Mouse (Mus musculus): ENCODE results near the gene Cela1.

Gene Cela1

DNA sequence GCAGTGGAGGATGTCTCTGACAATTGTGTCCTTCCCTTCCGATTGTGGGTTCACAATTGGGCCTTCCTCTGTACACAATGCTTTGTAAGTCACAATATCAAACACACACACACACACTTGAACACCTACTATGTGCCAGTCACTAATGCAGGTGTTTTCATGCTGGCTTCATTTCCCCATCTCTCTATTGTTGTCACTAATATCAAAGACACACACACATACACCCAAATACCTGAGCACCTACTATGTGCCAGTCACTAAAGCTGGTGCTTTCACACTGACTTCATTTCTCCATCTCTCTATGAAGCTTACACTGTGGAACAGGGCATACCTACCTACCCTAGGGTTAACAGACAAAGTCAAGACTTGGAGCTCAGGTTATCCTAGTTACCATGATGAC lies 17.7 kb upstream of the Cela1 start:
- no peak for DNase-seq (ENCODE audit: low spot score in 2 of 2)

DNA sequence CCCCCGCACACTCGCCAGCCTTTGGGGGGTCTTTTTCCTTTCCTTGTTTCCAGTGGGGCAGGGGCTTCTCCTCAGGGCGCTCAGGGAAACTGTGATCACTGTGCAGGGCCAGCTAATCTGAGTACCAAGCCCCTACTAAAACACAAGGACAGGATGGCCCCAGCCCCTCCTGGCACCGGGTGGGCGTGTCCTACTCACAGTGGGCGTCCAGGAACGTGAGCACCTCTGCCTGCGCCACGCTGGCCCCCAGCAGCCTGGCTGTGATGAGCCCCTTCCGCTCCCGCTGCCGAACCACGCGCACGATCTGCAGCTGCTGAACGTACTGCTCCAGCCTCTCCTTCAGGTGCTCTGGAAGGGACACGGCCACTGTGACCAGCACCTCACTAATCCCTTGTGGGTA lies 16.2 kb upstream of the Cela1 start:
- no peak for DNase-seq (ENCODE audit: low spot score in 2 of 2)

DNA sequence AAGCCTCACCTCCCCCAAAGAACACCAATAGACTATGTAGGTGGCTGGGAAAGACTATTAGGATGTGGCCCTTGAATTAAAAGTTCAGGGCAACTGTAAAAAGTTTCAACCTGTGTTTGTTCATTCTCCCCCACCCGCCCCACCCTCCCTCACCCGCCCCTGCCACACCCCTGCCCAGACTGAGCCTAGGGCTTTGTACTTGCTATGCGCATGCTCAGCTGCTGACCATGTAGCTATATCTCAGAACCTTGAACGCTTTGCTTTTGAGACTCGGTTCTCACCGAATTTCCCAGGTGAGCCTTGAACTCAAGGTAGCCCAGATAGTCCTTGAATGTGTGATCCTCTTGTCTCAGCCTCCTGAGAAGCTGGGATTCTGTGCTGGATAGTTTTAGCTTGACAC lies 14.1 kb upstream of the Cela1 start:
- no peak for DNase-seq (ENCODE audit: low spot score in 2 of 2)

DNA sequence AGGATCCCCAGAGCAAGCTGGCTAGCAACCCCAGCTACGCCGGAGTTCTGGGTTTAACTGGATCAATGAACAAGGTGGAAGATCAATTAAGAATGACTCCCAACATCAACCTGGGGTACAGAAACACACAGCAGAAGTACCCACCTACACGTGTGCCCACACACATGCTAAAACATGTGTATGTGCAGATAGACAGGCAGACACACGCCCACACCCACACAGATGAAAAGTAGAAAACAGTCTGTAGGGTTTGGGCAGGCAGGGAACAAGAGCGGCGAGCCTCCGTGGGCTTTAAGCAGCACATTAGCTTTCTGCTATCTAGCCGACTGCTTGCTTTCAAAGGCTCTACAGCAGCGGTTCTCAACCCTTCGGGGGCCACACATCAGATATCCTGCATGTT lies 13.4 kb upstream of the Cela1 start:
- DNase-seq (ENCODE audit: low spot score in 2 of 2), result no peak

DNA sequence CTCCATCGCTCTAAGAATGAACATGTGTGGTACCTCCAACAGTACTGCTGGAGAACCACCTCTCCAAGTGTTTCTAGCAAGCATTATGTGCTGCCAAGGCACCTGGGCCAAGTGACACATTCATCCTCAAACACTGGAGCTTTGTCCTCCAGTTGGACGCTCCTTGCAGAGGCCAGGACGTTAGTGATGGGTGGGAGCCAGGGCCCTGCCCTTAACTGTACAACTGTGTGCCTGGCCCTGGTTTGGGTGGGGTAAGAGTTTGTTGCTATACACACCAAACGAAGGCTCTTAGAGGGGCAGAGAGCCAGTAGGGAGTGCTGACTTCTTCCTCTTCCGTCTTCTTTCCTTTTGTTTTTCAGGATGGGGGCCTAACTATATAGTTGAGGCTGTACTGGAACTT lies 12.7 kb upstream of the Cela1 start:
- DNase-seq (ENCODE audit: low spot score in 2 of 2), result no peak

DNA sequence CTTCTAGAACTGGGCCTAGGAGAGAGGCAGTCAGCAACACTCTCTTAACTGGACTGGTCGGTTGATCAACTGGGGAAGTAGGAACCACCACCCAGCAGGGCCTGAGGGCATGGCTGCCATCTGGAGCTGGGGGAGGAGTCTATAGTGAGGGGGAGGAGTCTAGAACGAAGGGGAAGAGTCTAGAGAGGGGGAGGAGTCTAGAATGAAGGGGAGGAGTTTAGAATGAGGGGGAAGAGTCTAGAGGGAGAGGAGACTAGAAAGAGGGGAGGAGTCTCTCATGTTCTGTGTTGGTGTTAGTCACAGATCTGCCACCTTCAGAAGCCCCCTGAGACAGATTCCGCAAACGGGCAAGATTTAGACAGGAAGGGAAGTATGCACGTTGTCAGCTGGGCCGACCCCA lies 11.7 kb upstream of the Cela1 start:
- DNase-seq (ENCODE audit: low spot score in 2 of 2), result peak in 1 of 2 experiments; percentile 30

DNA sequence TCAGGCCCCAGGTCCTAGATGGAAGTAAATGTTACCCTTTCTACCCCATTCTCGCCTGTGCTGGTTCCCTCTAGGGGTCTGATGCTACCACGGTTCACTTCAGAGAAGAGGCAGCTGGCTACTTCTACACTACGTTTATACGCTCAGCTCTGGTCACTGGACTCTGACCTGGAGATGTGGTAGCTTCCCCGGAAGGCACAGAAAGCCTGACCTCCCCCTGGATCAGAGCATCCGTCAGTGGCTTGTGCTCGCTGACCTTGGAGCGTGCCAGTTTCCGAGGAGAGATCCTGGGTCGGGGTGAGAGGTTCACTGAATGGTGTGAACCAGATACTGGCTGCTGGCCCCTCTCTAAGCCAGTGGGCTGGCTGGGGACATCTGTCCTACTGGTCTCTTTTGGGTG lies 10.4 kb upstream of the Cela1 start:
- no peak for DNase-seq (ENCODE audit: low spot score in 2 of 2)

DNA sequence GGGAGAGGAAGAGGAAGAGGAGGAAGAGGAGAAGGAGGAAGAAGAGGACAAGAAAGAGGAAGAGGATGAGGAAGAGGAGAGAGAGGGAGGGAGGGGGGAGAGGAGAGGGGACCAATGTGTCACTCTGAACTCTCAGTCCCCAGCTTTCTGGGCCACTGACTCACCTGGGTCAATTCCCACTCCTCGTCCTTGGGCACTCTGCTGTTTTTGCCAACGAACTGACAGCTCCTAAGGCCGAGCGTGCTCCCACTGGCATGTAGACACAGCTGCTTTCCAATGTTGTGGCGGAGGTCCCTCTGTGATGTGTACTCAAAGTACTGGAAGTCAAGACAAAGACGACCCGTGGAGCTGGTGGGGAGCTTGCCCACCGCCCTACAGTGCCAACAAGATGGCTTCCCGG lies 6.7 kb upstream of the Cela1 start:
- no peak for DNase-seq (ENCODE audit: low spot score in 2 of 2)

DNA sequence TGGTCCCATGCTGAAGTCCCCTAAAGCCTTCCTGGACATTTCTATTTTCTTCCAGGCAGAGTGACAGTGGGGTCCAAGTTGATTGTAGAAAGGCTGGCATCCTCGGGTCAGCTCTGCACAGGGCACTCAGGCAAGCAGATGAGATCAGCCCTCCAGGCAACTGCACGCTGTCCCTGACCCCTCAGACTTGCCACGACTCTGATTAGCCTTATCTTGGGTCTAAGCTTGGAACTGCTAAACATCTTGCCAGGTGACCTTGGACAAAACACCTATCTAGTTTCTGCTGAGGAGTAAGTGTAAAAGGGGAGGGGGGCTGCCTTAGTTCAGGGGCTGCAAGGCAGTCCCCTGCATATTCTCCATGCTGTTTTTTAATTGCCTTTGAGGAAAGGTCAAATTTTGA lies 4.3 kb upstream of the Cela1 start:
- DNase-seq (ENCODE audit: low spot score in 2 of 2), result no peak

DNA sequence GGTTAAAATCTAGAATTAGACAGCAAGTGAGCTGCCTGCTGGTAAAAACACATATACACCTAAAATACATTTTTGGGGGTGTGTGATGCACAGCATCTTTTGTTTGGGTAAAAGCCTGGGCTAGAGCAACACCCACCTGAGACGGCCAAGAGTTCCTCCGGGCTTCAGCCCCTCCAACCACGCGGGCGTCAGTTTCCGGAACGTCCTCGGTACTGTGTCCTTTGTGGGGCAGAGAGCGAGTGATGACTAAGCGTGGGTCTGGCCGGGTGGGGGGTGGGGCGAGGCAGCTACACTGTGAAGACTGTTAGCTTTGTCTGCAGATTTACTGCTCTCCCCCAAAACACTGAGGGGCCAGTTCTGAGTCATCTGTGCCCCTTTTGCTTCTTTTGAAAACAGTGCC lies 732 bp downstream of the Cela1 start:
- peak; percentile 81 to 89 for DNase-seq (ENCODE audit: low spot score in 2 of 2)

DNA sequence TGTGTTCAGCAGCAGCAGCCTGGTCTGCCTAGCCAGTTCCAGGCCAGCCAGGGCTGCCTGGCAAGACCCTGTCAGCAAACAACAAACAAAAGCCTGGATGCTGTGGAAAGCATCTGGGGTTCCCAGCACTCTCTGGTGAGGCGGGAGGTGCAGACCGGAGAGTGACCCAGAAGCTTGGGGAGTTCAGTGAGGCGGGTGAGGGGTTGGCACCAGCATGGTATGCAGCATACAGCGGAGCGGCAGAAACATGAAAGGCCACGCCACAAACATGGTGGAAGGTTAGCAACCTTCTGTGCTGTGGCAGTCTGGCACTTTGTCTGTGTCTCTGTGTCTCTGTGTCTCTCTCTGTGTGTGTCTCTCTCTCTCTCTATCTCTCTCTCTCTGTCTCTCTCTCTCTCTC lies 1.3 kb downstream of the Cela1 start:
- DNase-seq (ENCODE audit: low spot score in 2 of 2), result no peak

DNA sequence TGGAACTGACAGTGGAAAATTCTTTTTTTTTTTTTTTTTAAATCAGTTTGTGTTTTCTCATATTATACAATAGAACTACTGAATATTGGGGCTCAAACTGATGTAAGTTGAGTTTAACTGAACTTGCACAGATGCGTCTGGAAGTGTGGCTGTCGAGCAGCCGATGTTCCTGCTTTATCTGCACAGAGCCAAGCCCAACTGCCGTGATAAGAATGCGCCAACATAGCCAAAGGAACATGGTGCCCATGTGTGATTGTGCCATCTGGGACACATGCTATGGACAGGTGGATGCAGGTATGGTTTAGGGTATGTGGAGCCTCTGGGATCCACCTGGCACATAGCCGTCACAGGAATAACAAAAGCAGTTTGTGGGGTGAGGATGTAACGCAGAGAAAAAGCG lies 1.9 kb downstream of the Cela1 start:
- no peak for DNase-seq (ENCODE audit: low spot score in 2 of 2)

DNA sequence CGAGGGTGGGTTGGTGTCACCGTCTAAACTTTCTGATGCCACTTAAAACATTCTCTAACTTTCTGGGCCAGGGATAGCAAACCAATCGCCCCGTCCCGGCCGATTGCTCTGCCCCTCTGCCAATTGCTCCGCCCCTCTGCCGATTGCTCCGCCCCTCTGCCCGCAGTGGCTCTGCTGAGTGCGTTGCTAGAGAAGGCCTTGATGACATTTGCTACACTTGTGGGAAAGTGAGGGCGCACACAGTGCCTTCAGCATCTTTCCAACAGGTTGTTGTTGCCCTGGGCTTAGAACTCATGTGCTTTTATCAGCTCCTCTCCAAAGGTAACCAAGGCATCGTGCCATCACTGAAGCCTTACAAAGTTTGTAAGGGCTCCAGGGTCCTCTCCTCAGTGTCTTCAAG lies 2.5 kb downstream of the Cela1 start:
- DNase-seq (ENCODE audit: low spot score in 2 of 2), result no peak

DNA sequence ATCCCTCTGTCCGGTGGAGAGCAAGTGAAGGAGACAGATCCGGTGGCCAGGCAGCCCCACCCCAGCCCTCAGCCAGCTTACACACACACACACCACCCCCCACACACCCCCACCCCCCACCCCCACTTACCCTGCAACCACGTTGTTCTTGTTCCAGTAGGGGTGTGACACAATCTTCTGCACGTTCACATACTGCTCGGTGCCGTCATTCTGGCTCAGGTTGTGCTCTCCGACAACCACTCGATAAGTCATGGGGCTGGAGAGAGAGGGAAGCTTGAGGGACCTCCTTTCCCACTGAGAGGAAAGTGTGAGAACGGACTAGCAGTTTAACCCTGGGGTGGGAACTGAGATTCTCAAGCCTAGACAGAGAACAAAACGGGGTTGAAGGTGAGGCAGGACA lies 3.3 kb downstream of the Cela1 start:
- DNase-seq (ENCODE audit: low spot score in 2 of 2), result no peak

DNA sequence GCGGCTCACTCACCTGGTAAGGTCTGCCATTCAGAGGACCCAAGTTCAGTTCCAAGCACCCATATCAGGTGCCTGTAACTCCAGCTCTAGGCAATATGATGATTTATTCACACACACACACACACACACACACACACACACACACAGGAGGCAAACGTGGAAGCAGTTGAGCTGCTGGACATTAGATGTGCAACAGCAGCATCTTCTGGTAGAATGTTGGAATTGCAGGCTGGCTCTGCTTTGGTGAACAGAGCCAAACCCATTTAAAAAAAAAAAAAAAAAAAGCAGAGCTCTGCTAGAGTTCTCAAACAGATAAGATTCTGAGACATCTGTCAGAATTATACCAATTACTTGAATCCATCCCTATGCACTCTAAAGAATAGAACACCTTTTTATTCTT lies 4.7 kb downstream of the Cela1 start:
- peak; percentile 80 to 85 for DNase-seq (ENCODE audit: low spot score in 2 of 2)

DNA sequence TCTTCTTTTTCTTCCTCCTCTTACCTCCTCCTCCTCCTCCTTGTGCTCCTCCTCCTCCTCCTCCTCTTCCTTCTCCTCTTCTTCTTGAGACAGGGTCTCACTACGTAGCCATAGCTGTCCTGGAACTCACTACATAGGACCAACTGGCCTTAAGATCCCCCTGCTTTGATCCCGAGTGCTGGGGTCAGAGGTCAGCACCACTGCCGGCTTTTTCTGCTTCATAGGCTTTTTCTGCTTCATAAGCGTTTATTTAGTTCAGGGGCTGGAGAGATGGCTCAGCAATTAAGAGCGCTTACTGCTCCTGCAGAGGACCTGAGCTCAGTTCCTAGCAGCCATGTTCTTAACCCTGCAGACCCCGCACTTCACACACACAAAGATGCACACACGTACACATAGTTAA lies 6.0 kb downstream of the Cela1 start:
- no peak for DNase-seq (ENCODE audit: low spot score in 2 of 2)

DNA sequence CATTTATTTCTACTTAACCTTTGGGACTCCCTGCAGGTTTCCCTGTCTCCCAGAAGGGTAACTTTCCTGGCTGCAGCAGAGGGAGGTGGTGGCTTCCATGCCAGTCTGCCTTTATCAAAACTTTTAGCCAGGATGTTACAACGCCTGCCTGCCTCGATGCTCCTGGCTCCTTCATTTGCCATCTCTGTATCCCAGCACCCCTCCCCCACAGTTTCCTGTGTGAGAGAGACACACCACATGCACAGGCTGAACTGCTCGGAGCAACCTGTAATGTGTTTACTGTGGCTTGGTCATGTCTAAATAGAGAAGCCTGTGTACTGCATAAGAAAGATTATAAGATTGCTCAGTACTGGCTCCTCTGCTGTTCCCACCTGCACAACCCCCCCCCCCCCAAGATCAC lies 7.3 kb downstream of the Cela1 start:
- no peak for DNase-seq (ENCODE audit: low spot score in 2 of 2)

DNA sequence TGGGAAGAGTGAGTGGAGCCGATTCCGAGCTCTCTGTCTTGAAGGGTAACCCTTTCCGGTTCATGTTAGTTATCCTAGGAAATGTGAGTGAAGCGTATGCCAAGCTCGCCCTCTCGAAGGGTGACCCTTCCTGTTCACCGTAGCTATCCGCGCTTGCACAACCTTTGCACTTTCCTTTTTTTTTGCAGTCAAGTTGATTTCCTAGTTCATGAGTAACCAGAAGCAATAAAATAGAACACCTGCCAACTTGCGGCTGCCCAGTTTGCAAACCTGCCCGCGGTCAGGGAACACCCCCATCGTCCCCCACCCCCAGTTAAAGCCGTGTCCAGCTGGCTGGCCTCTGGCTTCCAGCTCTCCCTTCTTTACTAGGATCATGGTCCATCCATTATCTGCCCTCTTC lies 8.7 kb downstream of the Cela1 start:
- DNase-seq (ENCODE audit: low spot score in 2 of 2), result no peak

DNA sequence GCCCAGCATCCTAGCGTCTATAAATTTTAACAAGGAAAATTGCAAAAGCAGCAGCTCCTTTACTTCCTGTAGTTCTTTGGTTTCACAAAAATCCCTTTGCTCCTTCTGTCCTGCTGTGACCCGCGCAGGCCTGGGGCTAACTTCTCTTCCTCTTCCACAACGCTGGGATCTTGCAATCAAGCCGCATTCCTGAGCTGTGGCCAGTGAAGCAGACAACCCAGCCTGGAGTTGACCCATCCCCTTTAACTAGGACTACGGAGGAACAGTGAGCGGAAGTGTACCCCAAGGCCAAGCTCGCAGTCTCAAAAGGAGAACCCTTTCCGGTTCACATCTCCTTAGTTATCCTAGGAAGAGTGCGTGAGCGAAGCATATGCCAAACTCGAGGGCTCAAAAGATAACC lies 9.1 kb downstream of the Cela1 start:
- DNase-seq (ENCODE audit: low spot score in 2 of 2), result no peak

DNA sequence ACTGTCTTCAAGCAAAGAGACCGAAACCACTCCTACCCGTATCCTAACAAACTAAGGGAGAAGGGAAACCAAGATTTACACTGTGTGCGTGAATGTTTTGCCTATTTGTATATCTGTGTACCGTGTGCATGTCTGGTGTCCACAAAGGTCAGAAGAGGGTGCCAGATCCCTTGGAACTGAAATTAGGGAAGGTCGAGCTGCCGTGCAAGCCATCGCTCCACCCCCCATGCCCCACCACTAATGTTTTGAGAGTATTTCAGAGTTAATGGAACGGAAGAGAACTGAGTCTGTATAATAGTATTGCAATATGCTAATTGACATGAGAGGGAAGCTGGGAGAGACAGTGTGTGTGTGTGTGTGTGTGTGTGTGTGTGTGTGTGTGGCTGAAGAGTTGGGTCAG lies 10.0 kb downstream of the Cela1 start:
- DNase-seq (ENCODE audit: low spot score in 2 of 2), result no peak

DNA sequence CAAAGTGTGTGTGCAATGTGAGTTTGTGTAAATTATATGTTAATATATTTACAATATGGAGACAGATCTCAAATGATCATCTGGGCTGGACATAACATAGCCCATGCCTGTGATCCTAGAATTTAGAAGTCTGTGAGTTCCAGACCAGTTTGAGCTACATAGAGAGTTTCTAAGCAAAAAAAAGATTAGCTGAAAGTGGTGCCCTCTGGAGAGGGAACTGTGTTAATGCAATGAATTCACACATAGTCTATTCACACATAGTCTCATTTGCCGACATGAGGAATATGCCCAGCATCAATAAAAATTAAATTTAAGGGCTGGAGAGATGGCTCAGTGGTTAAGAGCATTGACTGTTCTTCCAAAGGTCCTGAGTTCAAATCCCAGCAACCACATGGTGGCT lies 11.2 kb downstream of the Cela1 start:
- no peak for DNase-seq (ENCODE audit: low spot score in 2 of 2)

DNA sequence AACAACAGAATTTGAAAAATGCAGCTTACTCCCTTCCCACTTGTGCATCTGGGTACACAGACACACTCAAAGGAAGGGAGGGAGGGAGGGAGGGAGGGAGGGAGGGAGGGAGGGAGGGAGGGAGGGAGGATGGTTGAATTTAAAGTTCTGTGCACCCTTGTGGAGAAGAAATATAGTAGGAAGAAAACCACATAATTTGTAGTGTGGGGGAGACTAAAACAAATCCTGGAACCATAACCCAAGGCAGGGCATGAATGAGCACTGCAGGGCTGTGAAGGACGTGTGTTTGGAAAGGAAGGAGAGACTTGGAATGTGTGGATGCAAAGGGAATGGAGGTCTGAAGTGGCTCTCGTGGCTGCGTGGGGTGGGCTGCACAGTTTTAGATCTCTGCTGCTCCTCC lies 12.2 kb downstream of the Cela1 start:
- no peak for DNase-seq (ENCODE audit: low spot score in 2 of 2)

DNA sequence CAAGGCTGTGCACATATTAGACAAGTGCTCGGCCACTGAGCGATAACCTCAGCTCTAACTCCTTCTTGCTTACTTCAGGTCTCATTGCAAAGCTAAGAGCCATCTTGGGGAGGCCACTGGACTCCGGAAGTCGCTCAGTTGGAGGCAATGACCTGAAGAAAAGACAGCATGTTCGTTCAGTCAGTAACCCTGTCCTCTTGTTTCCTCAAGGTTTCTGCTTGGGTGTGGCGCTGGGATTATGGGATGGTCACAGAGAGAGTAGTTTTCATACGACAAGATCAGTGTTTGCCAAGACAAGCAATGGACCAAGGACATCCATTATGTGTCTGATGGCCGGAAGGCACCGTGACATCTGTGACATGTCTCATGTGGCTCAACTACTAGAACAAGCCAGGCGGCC lies 13.2 kb downstream of the Cela1 start:
- no peak for DNase-seq (ENCODE audit: low spot score in 2 of 2)

DNA sequence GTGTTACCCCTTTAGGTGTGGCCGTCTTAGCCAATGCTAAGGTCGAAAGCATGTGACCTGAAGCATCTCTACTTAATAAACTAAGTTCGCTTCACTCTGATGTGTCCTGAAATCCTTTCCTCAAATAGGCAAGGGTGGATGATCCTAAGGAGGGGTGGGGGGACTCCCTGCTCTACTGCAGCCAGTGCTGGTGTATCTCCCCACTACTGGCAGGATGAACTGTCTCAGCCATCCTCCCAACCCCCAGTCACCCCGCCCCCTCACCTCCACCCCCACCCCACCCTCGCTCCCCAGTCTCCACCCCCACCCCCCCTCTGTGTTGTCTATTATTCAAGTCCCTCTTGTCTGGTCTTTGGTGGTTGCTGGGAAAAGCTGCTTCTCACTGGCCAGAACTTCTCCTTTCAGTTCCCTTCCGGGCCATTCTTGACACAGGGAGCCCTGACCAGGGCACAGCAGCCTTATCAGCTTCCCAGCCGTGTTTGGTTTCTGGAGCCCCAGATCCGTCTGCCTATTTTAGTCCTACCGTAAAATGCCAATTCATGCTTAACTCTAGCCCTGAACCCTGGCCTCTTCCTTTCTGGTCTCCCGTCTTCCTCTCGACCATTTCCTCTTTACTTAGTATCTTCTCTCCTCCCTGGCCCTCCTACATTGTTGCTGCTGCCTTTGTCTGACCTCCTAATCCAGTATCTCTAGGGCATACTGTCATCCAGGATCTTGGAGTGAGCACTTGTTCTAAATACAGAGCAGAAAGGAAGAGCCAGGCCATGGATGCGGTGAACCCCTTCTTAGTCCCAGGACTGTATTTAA lies 13.9 kb downstream of the Cela1 start:
- DNase-seq (ENCODE audit: low spot score in 2 of 2), result no peak
